ENCODE assay signal across 10 mouse cellular contexts in the genomic region with DNA sequence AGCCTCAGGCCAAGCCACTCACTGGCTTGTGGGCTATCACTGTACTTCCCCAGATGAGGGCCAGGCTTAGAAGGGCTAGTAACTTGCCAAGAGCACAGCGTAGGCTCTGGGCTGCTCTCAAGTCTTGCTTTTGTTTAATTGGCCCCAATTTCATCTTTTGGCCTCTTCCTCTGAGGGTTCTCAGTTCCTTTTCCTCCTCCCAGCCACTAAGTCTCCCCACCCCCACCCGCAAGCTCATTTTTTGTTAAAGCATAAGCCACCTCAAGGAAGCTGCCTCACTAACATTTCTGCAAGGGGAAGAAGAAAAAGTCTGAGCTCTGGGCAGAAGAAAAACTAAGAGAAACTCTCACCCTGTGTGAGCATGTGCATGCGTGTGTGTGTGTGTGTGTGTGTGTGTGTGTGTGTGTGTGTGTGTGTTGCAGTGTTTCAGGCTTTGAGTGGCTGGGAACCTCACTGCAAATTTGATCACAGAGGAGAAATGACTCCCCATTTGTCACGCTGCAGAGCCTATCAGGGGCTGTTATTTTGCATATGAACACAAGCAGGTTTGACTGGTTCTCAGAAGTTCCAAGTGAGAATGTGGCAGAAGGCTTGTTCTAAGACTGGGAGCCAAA. TPM values are rescaled to one million over a fixed set of nuclear protein-coding genes. Genes with fewer than 3 reads are reported as not detected.
A peak's percentile ranks its signal among the peaks of the same experiment; 100 is the strongest.
DNase-seq lines count a peak whose midpoint lies in the region; ATAC-seq and TF ChIP-seq lines count a peak whose summit lies in the region.
"Had no signal": no experiment of that assay in that cellular context is flagged by ENCODE, and none has a peak within 500 bp of the region (broad histone marks: within the 10 kb centered on the region; RNA-seq: fewer than 3 reads in every experiment).

No protein-coding gene starts in this region.

- H3K36me3 ChIP-seq in forebrain, embryonic 10.5 days (replicated peaks), result no peaks in the 10 kb centered on the region
- H3K36me3 ChIP-seq in forebrain, embryonic 14.5 days (ENCODE audit: control insufficient read depth, insufficient read depth, low read length), result no peaks in the 10 kb centered on the region
- peaks cover under 1% of the 10 kb centered on the region; the same call in 1 of the 2 replicates for H3K36me3 ChIP-seq in ES-E14 (ENCODE audit: control insufficient read depth, insufficient read depth, low read length, poor library complexity, severe bottlenecking)
- H3K36me3 ChIP-seq in kidney, adult 2 months (ENCODE audit: control insufficient read depth, insufficient read depth, low read length), result no peaks in the 10 kb centered on the region
- H3K36me3 ChIP-seq: neural tube, embryonic 13.5 days had no signal

- no peaks in the 10 kb centered on the region for H3K9me3 ChIP-seq in forebrain, embryonic 10.5 days
- H3K9me3 ChIP-seq in forebrain, embryonic 14.5 days (replicated peaks; ENCODE audit: control insufficient read depth, low read length), result no peaks in the 10 kb centered on the region
- H3K9me3 ChIP-seq in ES-E14 (ENCODE audit: control insufficient read depth, insufficient read depth, low read depth, low read length), result no peaks in the 10 kb centered on the region
- H3K9me3 ChIP-seq: neural tube, embryonic 13.5 days had no signal

- no peak overlapping the region for H3K4me2 ChIP-seq in forebrain, embryonic 14.5 days (ENCODE audit: low read length)
- H3K4me2 ChIP-seq: neural tube, embryonic 13.5 days had no signal

- no peak for TF ChIP-seq POLR2A in kidney, adult 2 months (IDR thresholded peaks at IDR 0.05; ENCODE audit: low read depth, low read length)

- 0 out of 2 replicates have a peak overlapping the region, but pooled peaks have one; percentile 44 for H3K27ac ChIP-seq in forebrain, embryonic 10.5 days
- H3K27ac ChIP-seq in forebrain, embryonic 14.5 days (ENCODE audit: low read depth, low read length), result no peak overlapping the region
- peak overlapping the region; percentile 82 for H3K27ac ChIP-seq in ES-E14 (ENCODE audit: insufficient read depth, low read depth, low read length, poor library complexity, severe bottlenecking)
- H3K27ac ChIP-seq in kidney, adult 2 months (ENCODE audit: insufficient read depth, low read depth, low read length), result peak overlapping the region; percentile 18; the same call in 1 of the 2 replicates
- H3K27ac ChIP-seq: neural tube, embryonic 13.5 days had no signal

- in situ Hi-C loops in ES-E14 (cut with MboI; ENCODE audit: low sequenced_read_pairs in 2 of 2, unreplicated experiment in 2 of 2), result loop anchor here in 1 of 2 experiments (10.0 kb wide), 1 partner anchor 57 kb away; no protein-coding TSS in a partner anchor

- no peak for DNase-seq in forebrain, embryonic 10.5 days (ENCODE audit: extremely low spot score, low spot score)
- DNase-seq in forebrain, embryonic 14.5 days (ENCODE audit: low spot score), result no peak
- no peak for DNase-seq in ES-E14 (ENCODE audit: low read depth, low spot score)
- DNase-seq in kidney, adult 2 months, result peak; percentile 65
- DNase-seq in right cerebral cortex, postnatal 4 days, result no peak
- DNase-seq in cerebellum, adult 9-10 months, result no peak
- DNase-seq in cerebellum, adult 11 months, result no peak
- DNase-seq: gastrocnemius, postnatal 25 days had no signal

- H3K27me3 ChIP-seq in forebrain, embryonic 10.5 days (ENCODE audit: poor library complexity, severe bottlenecking), result peaks cover 47% of the 10 kb centered on the region
- H3K27me3 ChIP-seq in forebrain, embryonic 14.5 days (replicated peaks; ENCODE audit: control insufficient read depth, insufficient read depth, low read length), result peaks cover 8% of the 10 kb centered on the region
- no peaks in the 10 kb centered on the region for H3K27me3 ChIP-seq in kidney, adult 2 months (replicated peaks; ENCODE audit: control insufficient read depth, insufficient read depth, low read length)

- no peak for TF ChIP-seq CTCF in kidney, adult 2 months (conservative IDR thresholded peaks at IDR 0.05; ENCODE audit: insufficient read depth, insufficient read length, low read depth, low read length)

- H3K9ac ChIP-seq in forebrain, embryonic 14.5 days (ENCODE audit: low read length), result no peak overlapping the region
- no peak overlapping the region for H3K9ac ChIP-seq in ES-E14 (ENCODE audit: insufficient read depth, low read depth, low read length, poor library complexity, severe bottlenecking)
- H3K9ac ChIP-seq: neural tube, embryonic 13.5 days had no signal

- peaks cover 45% of the 10 kb centered on the region for H3K4me1 ChIP-seq in forebrain, embryonic 10.5 days
- 0 out of 2 replicates have a peak, but pooled peaks cover 2% of the 10 kb centered on the region for H3K4me1 ChIP-seq in forebrain, embryonic 14.5 days (ENCODE audit: control insufficient read depth, insufficient read depth, low read length)
- H3K4me1 ChIP-seq in ES-E14 (ENCODE audit: control insufficient read depth in 2 of 2, insufficient read depth in 2 of 2, low read length in 2 of 2, poor library complexity in 1 of 2), result peaks cover 16 to 45% of the 10 kb centered on the region in 2 experiments
- peaks cover 7% of the 10 kb centered on the region; the same call in 1 of the 2 replicates for H3K4me1 ChIP-seq in kidney, adult 2 months (ENCODE audit: control insufficient read depth, insufficient read depth, low read length)

- WGBS in forebrain, embryonic 10.5 days, result 52% methylated on average over 4 of the region's 4 CpGs
- 49% methylated on average over 4 of the region's 4 CpGs for WGBS in forebrain, embryonic 14.5 days
- WGBS in kidney, adult 2 months, result 52% methylated on average over 4 of the region's 4 CpGs

- no peak for ATAC-seq in forebrain, embryonic 14.5 days
- ATAC-seq in monocyte, adult 5-6 weeks (replicated peaks; ENCODE audit: insufficient number of reproducible peaks, low FRiP score, low TSS enrichment, poor library complexity, severe bottlenecking), result peak; percentile 87

- no peak overlapping the region for H3K4me3 ChIP-seq in forebrain, embryonic 10.5 days
- no peak overlapping the region for H3K4me3 ChIP-seq in forebrain, embryonic 14.5 days (ENCODE audit: low read depth, low read length)
- no peak overlapping the region for H3K4me3 ChIP-seq in ES-E14 (ENCODE audit: insufficient read depth in 1 of 2, low read depth in 1 of 2, low read length in 2 of 2, poor library complexity in 1 of 2, severe bottlenecking in 1 of 2)
- no peak overlapping the region for H3K4me3 ChIP-seq in kidney, adult 2 months (ENCODE audit: insufficient read depth, low read depth, low read length)
- H3K4me3 ChIP-seq: neural tube, embryonic 13.5 days had no signal

TF ChIP-seq in ES-E14, 5 proteins besides CTCF, POLR2A, EP300 and RAD21:
- TF ChIP-seq HCFC1 (IDR thresholded peaks at IDR 0.05; ENCODE audit: borderline replicate concordance, insufficient read depth, low read length) (no peak), MAFK (IDR thresholded peaks at IDR 0.05; ENCODE audit: insufficient read depth, low read depth, low read length) (no peak), CHD2 (IDR thresholded peaks at IDR 0.05; ENCODE audit: low read depth, low read length) (no peak), ZC3H11A (IDR thresholded peaks at IDR 0.05; ENCODE audit: borderline replicate concordance, low read depth, low read length) (no peak), ZNF384 (IDR thresholded peaks at IDR 0.05; ENCODE audit: low read depth, low read length) (no peak)

RNA-seq across cellular contexts. Expression of a gene that starts 12.7 kb away (rescaled TPM):
- polyA plus RNA-seq in forebrain, embryonic 10.5 days (2016; fragmentation: Nextera tagmentation; extraction: Ambion mirVana), result 0.07 TPM in 2 replicates
- 0.16 TPM in 1 of 2 replicates, not detected in the other for polyA plus RNA-seq in forebrain, embryonic 14.5 days (2014; fragmentation: Nextera tagmentation; extraction: Ambion mirVana)
- 1.1 and 1.5 TPM in 2 replicates for total RNA-seq in ES-E14 (2012; rRNA removed)
- polyA plus RNA-seq in kidney, adult 2 months (2012; rRNA removed), result 6.1 and 7.1 TPM in 2 replicates
- total RNA-seq in monocyte, adult 5-6 weeks (2017), result not detected in 3 replicates
- total RNA-seq: gastrocnemius, postnatal 25 days had no signal
- polyA plus RNA-seq: neural tube, embryonic 13.5 days had no signal

RNA-seq across cellular contexts. Expression of a gene that starts 18.7 kb away (rescaled TPM):
- polyA plus RNA-seq in forebrain, embryonic 10.5 days (2016; fragmentation: Nextera tagmentation; extraction: Ambion mirVana), result 24.1 and 24.4 TPM in 2 replicates
- polyA plus RNA-seq in forebrain, embryonic 14.5 days (2014; fragmentation: Nextera tagmentation; extraction: Ambion mirVana), result 14.2 and 16.2 TPM in 2 replicates
- 6.1 and 7.7 TPM in 2 replicates for total RNA-seq in ES-E14 (2012; rRNA removed)
- polyA plus RNA-seq in kidney, adult 2 months (2012; rRNA removed), result 98.6 and 109 TPM in 2 replicates
- total RNA-seq in monocyte, adult 5-6 weeks (2017), result 101 to 111 TPM (median 103 TPM) in 3 replicates

RNA-seq across cellular contexts. Expression of a gene that starts 47.4 kb away (rescaled TPM):
- polyA plus RNA-seq in forebrain, embryonic 10.5 days (2016; fragmentation: Nextera tagmentation; extraction: Ambion mirVana), result 0.20 and 0.30 TPM in 2 replicates
- 0.29 and 0.37 TPM in 2 replicates for polyA plus RNA-seq in forebrain, embryonic 14.5 days (2014; fragmentation: Nextera tagmentation; extraction: Ambion mirVana)
- total RNA-seq in ES-E14 (2012; rRNA removed), result 0.11 and 0.31 TPM in 2 replicates
- 83.5 and 89.5 TPM in 2 replicates for polyA plus RNA-seq in kidney, adult 2 months (2012; rRNA removed)
- 3.1 to 6.4 TPM (median 5.9 TPM) in 3 replicates for total RNA-seq in monocyte, adult 5-6 weeks (2017)

RNA-seq across cellular contexts. Expression of a gene that starts 54.2 kb away (rescaled TPM):
- polyA plus RNA-seq in forebrain, embryonic 10.5 days (2016; fragmentation: Nextera tagmentation; extraction: Ambion mirVana), result 16.1 and 17.2 TPM in 2 replicates
- polyA plus RNA-seq in forebrain, embryonic 14.5 days (2014; fragmentation: Nextera tagmentation; extraction: Ambion mirVana), result 10.8 and 12.9 TPM in 2 replicates
- 8.7 and 14.3 TPM in 2 replicates for total RNA-seq in ES-E14 (2012; rRNA removed)
- 97.1 and 116 TPM in 2 replicates for polyA plus RNA-seq in kidney, adult 2 months (2012; rRNA removed)
- total RNA-seq in monocyte, adult 5-6 weeks (2017), result 29.5 to 47.9 TPM (median 41.2 TPM) in 3 replicates

Comparison
In these comparisons a context has a peak if more than half of its experiments do, and no peak if none do; other contexts are left out.
1. RNA of a gene that starts 47.4 kb away (polyA plus RNA-seq): 83.5 to 89.5 TPM in kidney, adult 2 months; 0.29 to 0.37 TPM in forebrain, embryonic 14.5 days and 0.20 to 0.30 TPM in forebrain, embryonic 10.5 days; every median in the first group is over 10 times any median in the second.